Comparison of ENCODE assay signal across 2 mouse cellular contexts in the genomic region with DNA sequence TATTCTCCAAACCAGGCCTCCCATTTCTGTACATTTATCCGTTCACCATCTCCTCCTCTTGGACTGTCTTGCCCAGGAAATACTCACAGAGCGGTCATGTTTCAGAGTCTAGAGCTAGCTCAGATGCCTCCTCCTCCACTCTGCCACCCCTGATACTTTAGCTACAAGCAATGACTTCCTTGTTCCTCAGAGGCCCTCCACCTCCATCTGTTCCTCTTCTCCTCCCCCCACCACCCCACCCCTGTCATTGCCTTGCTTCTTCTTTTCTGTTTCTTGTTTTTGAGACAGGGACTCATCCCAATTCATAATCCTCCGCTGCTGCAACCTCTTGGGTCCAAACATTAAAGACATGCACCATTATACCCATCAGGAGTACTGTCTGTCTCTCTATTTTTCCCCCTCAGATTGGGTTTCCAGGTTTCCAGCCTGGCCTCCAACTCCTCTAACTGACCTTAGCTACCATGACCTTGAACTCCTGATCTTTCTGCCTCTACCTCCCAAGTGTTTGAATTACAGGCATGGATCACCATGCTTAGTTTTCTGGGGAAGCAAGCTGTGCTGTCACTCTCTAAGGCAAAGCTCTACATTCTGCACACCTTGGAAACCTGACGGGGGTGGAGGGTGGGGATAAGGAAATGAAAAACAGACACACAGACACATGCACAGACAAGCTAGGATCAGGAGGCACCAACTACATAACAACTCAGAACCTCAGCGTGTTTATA.
TF ChIP-seq lines count a peak whose summit lies in the region.

No protein-coding gene starts in this region.

TF ChIP-seq in CH12.LX, 34 proteins besides CTCF, POLR2A, EP300 and RAD21:
- TF ChIP-seq MAFK (IDR thresholded peaks at IDR 0.05; ENCODE audit: insufficient replicate concordance, low read length): no peak
- TF ChIP-seq PAX5 (IDR thresholded peaks at IDR 0.05; ENCODE audit: low read length): no peak
- TF ChIP-seq USF1 (IDR thresholded peaks at IDR 0.05; ENCODE audit: low read depth, low read length): no peak
- TF ChIP-seq SMC3 (IDR thresholded peaks at IDR 0.05; ENCODE audit: low read depth, low read length): no peak
- TF ChIP-seq SIN3A (IDR thresholded peaks at IDR 0.05; ENCODE audit: low read length): no peak
- no peak for TF ChIP-seq CHD1 (IDR thresholded peaks at IDR 0.05; ENCODE audit: low read depth, low read length)
- no peak for TF ChIP-seq ZMIZ1 (IDR thresholded peaks at IDR 0.05; ENCODE audit: low read depth, low read length)
- TF ChIP-seq JUN (IDR thresholded peaks at IDR 0.05; ENCODE audit: insufficient read depth, low read depth, low read length): no peak
- TF ChIP-seq KAT2A (IDR thresholded peaks at IDR 0.05; ENCODE audit: insufficient replicate concordance, low read length): no peak
- no peak for TF ChIP-seq ZNF384 (IDR thresholded peaks at IDR 0.05; ENCODE audit: low read depth, low read length)
- no peak for TF ChIP-seq GABPA (IDR thresholded peaks at IDR 0.05; ENCODE audit: insufficient replicate concordance, low read depth, low read length)
- no peak for TF ChIP-seq ZKSCAN1 (IDR thresholded peaks at IDR 0.05; ENCODE audit: borderline replicate concordance, low read depth, low read length)
- TF ChIP-seq ZC3H11A (IDR thresholded peaks at IDR 0.05; ENCODE audit: low read depth, low read length): no peak
- TF ChIP-seq IRF4 (IDR thresholded peaks at IDR 0.05; ENCODE audit: low read depth, low read length): no peak

TF ChIP-seq in ES-E14, 5 proteins besides CTCF, POLR2A, EP300 and RAD21:
- TF ChIP-seq HCFC1 (IDR thresholded peaks at IDR 0.05; ENCODE audit: borderline replicate concordance, insufficient read depth, low read length): no peak
